Mouse (Mus musculus) frontal cortex, adult 2 months (tissue): ENCODE data around the gene Vax1. TPM values are rescaled to one million over a fixed set of nuclear protein-coding genes. Genes with fewer than 3 reads are reported as not detected.

Experiments used
- DNase-seq, 2 experiments: peaks; one replicate each; pipeline ENCODE4 v3.0.0; 2022; ENCODE audit warnings: low spot score in 1 of 2; ENCODE audit errors: extremely low spot score in 1 of 2
- polyA plus RNA-seq: library from polyadenylated mRNA; depleted of rRNA; stranded (reverse); fragments of >200 nt; gene quantifications from 2 replicates; pipeline ENCODE4 v1.2.3, GENCODE M21; 2012; rRNA removed

Vax1 gene
- polyA plus RNA-seq: 2.8 and 2.9 TPM in 2 replicates

DNA sequence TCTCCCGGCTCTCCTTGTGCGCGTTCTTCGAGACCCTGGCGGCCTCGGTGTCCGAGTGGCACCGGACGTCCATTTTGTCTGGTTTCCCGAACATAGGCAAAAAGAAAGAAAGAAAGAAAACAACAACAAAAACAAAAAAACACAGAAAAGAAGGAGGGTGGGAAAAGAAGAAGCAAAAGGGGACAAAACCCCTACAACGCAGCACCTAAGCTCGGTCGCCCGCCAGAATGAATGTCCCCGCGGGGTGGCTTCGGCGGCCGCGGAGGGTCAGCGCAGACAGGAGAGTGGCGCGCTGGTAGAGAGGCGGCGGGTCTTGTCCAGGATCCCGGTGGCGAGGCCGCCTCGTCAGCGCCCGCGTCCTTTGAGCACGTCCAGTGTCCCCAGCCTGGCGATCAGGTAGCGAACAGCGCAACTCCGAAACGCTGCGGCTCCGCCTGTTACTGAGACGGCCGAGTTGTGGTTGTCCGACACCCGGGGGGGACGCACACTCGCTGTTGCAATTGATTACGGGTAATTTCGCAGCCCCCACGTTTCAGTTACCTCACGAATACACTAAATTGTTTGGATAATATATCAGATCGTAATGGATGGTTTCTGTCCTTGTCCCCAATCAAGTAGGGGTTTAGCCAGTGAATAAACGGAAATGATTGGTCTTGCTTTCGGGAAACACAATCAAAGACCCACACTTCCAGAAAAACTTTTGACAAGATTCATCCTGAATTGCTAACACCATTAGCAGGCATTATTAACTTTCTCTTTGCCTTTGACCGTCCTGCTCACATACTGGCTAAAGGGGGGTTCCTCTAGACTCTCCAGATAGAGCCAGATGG lies at the start of gene Vax1:
Vax1 (minus strand) TSS at position 121 of the 830 bp plus-strand sequence.
- no peak for DNase-seq

DNA sequence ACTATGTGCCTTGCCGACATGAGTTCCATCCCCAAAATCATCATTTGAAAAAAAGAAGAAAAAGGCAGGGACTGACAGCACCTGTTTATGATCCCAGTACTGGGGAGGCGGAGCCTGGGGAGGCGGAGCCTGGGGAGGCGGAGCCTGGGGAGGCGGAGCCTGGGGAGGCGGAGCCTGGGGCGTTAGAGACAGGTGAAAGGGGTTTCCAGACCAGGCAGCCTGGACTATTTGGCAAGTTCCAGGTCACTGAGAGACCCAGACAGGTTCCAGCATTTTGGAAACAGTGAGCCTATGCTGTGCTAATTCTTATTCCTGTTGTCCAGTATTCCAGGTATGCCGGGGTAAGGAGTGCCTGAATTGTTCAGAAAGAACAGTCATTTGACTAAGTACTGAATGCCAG lies 49.1 kb upstream of the Vax1 start, which contains the start of gene Kcnk18:
Kcnk18 (plus strand) TSS at position 224 of the 400 bp plus-strand sequence.
- no peak for DNase-seq

DNA sequence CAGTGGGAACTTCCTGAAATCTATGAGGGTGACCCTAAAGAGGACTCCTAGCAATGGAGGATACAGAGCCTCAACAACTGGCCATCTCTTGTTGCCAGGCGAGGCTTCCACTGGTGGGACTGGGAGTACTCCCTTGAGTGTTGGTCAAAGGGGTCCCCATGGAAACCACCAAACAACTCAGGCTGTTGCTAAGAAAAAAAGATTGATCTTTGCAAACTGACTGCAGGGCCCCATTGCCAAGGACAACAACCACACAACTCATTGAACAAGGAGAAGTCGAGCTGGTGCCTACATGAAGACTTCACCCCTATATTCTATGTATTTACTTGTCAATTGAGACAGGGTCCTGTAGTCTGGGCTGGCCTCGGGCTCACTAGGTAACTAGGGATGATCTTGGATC lies 47.0 kb upstream of the Vax1 start:
- DNase-seq: no peak

DNA sequence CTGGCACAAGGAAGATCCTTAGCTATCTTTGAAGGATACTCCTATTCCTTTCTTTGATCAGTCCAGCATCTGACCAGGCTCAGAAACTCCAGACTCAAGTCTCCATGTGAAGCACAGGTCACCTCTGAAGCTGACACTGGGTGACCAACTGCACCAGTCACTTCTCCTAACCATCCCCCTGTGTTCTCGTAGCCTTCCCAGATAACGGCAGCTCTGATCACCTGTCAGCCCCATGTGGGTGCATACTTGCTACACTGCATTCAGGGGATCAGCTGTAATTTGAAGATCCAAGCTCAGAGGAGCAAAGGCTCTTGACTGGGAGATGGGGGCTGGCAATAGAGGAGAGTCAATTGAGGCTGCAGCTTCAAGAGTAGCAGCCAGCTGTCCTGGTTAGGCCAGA lies 39.1 kb upstream of the Vax1 start:
- DNase-seq: no peak

DNA sequence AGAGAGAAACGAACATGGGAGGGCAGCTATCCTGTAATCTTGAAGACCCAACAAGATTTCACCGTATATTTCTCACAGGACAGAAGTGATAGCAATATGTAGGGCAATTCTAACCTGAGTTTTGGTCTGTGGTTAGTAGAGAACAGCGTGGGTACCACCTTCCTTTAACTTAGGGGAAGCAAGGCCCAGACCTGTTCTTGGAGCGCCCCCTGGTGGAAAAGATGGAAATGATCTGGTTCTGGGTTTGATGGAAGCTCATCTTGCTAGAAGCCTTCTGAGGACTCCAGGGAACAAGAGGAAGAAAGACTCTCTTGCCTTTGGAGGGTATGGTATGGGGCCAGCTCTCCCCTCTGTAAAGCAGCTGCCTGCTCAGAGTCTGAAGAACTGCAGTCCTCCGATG lies 38.6 kb upstream of the Vax1 start:
- DNase-seq: peak; percentile 52 to 95

DNA sequence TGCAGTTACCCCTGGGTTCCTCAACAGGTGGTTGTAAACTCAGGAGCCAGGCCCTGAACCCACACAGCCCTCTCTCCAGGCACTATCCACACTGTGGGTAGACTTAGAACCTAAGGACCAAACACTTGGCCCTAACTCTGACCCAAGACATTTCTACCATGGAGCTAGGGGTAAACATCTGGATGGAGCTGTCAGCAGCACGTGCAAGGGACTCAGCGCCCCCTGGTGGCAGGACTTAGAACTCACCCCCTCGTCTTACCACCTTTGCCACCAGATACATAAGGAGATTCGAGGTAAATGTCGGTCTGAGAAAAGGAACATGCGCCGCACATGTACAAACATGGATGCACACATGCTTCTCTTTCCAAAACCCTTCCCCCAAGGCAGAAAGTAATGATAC lies 28.3 kb upstream of the Vax1 start:
- DNase-seq: peak; percentile 7 to 63

DNA sequence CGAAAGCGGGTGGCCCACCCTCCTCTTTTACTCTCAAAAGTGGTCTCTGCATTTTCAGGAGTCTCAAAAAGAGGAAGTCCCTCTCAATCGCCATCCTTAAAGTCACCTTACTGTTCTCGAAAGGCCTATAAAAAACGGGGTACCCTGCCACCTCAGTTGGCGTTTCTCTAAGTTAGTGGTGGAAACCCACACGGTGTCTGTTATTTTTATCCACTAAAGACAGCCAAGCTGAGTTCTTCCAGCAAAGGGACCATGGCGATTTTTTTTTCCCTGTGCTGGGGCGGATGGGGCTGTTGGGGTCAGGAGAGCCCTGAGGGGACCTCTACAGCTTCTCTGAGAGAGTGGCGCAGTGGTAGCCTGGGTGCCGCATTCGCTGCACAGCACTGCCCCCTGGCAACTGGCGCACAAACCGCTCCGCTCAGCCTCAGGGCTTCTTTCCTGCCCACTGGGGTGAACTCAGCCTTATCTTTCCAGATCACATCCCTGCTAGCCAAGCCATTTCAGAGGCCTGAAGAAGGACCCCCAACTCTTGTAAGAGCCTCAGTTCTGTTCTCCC lies 26.3 kb upstream of the Vax1 start:
- DNase-seq: peak in 1 of 2 experiments; percentile 70

DNA sequence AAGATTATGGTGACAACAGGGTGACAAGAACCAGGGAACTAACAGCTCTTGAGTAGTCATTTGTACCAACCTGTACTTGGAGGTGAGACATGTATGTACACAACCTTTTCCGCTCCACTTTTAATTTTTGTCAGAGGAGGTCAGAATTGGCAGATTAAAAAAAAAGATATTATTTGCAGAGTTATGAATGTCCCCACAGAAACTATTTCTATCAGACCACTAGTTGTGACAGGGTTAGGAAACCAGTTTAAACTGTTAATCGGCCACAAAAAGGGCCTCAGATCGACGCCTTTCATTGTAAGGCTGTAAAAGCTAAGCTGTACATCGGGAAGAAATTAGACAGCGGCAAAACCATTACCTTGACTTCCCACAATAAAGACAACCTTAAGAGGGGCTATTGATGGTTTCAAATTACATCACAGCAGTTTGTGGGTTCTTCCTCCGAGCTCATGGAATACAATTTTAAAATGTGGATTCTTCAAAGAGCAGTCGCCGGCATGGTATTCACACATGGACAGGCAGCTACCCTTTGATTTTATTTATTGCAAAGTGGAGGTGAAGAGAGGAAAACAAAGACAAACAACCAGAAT lies 25.4 kb upstream of the Vax1 start:
- DNase-seq: no peak

DNA sequence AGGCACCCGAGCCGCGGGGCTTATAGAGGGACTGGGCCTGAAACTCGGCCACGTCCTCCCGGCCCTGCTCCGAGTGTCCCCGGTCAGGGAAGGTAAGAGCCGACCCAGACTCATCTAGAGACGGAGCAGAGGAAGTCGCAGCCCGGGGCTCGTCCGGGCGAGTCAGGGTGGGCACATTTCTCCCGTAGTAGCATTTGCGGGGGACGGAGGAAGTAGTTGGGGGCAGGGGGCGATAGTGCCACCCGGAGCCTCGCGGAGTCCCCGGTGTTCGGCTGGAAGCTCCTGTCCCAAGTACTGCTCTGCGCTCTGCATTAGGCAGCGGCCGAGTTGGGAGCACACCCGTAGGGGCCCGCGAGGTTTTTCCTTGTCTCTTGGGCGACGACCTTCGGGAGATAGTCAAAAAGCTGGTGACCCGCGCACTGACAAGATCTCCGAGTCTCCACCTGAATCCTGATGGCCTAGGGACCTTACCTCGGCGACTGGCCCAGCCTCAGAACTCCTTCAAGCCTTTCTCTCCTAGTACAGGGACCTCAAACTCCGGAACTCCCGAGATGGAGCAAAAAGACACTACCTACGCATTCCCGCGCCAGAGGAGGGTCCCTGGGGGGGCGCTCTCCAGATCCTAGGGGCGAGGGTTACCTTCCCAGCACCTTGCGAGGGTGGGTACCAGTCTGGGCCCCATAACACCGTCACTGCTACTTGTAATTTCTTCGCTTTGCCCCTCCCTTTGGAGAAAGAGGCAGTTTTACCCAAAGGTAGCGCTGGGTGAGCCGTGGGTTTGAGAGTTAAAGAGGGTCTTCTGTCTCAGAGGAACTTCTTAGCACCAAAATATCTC lies 24.3 kb upstream of the Vax1 start:
- no peak for DNase-seq

DNA sequence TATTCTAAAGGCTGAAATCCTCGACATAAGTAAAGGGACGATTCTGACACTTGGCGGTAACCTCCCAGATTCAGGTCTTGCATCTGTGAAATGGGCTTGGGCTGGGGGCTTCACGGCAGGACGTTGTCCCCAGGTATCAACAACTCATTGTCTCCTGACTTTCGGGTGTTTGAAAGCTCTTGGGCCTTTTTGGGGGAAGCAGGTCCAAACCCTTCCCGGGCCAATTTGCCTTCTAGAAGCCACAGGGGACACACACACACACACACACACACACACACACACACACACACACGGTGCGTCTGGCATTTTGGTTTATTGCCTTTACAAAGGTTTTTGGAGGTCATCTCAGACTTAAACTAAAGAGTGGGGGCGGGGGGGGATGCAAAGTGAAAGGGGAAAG lies 23.6 kb upstream of the Vax1 start:
- DNase-seq: no peak

DNA sequence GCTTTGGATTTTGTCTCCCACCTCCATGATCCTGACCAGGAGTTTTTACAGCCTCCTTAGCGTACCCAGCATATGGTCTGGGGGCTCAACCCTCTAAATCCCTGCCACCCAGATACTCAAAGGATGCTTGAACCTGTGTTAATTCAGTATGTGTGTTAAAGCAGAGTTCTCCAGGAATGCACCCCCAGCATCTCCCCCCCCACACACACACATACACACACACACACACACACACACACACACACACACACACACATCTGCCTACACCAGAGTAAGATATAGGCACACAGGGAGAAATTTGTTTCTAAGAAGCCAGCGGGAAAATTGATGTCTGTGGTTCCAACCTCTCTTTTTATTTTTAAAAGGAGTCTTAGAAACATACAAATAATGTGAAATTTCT lies 22.6 kb upstream of the Vax1 start:
- no peak for DNase-seq

DNA sequence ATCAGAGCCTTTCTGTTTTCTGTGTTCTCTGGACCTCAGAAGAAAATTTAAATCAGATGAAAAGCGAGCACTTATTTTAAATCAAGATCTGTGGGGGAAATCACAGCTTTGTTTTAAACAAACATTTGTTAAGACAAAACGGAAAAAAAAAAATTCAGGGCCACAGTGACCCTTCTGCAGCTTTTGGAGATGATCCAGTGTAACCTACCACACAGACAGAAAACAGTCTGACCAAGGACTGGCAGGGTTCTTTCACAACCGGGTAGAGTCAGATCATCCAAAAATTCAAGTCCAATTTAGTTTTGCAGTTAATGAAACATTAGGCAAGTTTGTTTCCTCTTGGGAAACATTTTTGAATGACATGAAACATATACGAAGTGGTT lies 21.3 kb upstream of the Vax1 start:
- DNase-seq: no peak

DNA sequence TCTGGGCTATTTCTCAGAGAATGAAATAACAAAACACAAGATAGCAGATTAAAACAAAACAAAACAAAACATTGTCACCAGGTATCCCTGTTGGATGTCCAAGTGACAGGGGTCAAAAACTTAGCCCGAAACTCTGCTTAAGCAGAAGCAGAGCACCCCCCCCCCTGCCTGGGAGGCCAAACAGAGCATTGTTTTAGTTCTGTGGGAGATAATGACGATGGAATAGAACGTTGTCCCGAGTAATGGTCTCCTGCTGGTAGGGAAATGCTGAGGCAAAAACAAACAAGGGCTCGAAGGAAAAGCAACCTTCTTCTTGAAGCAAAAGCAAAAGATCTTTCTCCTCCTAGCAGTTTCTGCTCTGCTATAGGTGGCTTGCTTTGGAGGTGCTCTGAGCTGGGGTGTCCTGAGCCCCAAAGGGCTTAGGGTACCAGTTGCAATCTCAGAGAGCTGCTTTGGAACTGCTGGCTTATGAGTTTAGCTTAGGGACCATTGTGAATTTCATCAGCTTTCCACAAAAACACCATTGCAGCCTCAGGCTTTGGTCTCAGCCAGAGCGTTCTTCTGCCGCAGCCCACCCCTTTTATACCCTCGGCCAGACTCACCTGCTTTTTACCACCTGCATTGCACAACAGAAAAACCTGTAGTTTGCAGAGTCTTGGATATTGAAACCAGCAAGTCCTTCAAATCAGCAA lies 20.7 kb upstream of the Vax1 start:
- no peak for DNase-seq

DNA sequence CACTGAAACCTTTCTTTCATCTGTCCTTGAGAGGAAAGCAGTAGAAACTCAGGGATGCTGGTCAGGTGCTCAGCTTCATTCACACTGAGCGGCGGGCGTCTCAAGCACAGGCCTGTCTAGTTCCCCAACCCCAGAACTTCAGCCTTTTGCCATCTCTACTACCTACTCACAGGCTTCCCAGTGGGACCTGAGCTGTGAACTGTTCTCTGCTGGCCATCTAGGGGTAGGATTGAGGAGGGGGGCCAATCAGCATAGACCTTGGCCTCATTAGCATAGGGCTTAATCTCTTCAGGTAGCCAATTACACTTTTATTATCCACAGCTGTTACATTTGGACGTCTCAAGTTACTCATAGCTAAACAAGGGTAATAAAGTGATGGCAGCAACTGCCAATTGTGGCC lies 19.1 kb upstream of the Vax1 start:
- no peak for DNase-seq

DNA sequence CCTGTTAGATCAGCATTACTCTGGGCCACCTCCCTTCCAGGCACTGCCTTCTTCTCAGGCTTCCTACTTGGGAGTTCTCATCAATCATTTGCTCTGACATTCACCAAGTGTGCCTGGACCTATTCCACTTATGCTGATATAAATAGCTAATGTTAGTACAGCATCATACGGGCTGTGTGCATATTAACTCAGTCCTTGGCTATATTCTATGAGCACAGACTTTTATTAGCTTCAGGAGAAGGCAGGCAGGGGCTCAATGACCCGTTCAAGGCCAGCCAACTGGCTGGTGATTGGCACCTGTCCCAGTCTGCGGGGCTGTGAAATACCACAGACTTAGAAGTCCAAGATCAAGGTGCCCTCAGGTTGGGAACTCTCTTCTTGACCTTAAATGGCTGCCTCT lies 14.1 kb upstream of the Vax1 start:
- DNase-seq: no peak

DNA sequence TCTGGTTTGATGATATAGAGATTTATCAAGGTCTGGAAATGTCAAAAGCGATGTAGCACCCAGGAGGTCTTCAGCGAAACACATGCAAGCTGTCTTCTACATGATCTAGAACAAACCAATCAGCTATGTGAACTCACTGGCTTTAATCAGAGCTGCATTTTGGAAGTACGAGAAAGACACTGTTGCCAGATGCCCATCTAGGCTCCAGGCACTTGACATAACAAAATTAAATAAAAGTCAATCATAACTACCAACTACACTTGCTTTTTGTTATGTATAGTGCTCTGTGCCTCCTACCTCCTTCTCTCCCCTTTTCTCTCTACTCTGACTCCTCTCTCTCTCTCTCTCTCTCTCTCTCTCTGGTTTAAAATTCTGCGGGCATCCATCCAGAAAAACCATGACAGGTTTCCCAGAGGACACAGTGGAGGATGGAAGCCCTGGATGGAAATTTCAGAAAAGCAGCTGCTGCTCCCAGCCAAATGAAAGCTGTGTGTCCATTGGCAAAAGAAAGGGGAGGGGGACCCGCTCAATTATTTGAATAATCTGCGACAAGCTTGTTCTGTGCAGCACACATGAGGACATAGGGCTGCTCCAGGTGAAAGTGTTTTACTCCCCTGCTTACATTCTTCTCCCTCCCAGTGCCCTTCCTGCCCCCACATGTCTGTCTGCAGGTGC lies 3.6 kb upstream of the Vax1 start:
- no peak for DNase-seq

DNA sequence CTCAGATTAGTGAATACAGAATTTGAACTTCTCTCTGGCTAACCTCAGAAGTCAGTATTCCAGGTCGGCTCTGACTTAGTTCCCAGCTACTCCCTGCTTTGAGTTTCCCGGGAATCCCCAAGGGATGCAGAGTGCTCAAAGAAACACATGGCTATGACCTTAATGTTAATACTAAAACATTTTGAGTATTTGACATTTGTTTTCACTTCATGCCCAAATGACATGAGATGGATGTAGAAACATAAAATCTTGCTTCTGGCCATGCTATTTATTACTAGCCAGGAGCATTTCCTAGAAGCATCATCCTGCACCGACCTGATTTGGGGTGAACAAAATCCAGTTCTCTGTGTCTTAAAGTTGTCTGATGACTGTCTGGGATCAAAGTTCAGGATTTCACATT lies 2.9 kb upstream of the Vax1 start:
- no peak for DNase-seq

DNA sequence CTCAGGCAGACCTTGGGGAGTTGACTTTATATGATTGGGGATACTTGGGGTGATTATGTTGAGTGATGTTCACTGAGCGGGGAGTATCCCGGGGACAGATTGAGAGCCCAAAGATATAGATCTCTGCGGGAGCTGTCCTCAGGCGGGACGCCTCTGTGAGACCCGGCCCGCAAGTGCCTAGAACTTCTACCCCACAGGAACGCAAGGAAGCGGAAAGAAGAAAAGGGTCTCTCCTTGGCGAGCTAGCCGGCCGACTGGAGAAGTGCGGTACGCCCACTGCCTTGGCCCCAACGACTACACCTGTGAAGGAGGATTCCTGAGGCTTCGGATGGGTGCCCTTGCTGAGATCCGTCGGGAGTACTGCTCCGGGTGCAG lies 2.0 kb upstream of the Vax1 start:
- no peak for DNase-seq

DNA sequence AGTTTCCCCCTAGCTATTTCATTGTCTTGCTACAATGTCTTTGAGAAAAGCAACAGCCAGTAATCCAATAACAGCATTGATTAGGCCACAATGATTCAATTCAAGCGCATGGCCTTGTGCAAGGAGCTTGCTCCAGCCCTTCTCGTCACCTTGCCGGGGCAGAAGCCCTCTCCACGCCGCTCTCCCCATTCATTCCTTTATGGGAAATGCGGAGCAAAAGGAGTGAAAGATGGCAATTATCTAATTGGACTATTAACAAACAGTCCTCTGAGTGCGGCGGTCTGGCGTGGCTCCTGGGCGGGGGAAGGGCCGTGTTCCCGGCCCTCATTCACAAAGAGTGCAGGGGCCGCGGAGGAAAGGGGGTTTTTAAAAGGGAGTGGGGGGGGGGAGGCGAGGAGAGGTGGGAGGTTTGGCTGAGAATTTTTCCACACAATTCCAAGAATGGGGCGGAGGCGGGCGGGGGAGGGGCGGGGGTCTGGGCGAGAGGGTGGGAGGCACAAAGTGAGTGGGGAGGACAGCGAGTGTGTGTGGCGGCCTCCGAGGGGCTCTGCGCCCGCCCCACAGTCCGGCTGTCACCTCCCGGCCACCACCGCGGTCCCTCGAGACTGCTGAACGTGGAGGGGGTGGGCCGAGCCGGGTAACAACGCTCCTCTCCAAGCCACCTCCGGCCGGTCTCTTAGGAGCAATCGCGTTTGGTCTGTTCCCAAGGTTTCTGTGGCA lies 1.5 kb upstream of the Vax1 start:
- no peak for DNase-seq

DNA sequence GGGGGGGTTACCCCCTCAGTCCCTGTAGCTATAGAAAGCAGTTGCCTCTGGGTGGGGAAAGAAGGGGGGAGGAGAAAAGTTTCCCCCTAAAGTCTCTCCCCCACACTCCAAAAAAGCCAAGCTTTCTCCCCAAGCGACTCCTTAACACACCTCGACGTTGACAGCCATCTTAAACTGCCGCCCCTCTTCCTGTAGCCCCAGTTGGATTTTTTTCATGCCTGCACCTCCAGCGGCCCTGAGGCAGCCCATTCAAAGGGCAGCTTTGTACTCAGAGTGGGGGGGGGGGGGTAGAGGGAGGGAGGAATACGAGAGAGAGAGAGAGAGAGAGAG lies 875 bp upstream of the Vax1 start:
- no peak for DNase-seq
